Mouse (Mus musculus) neutrophil, adult 83 days (primary cell): ENCODE data around the gene Nav3. TPM values are rescaled to one million over a fixed set of nuclear protein-coding genes. Genes with fewer than 3 reads are reported as not detected.

Source experiments
- total RNA-seq, 2 experiments: library from RNA; stranded (reverse); gene quantifications; one replicate each; pipeline ENCODE4 v1.2.4; 2023

The Nav3 gene
- under 1 TPM; 0.11 to 0.13 TPM for total RNA-seq

GRCm38 (mm10) chr10:110455838-110456493 is at the start of gene Nav3:
TSS of gene Nav3 (minus strand) at chr10:110456204.

